27 mouse cellular contexts compared by ENCODE assay signal in the genomic region with DNA sequence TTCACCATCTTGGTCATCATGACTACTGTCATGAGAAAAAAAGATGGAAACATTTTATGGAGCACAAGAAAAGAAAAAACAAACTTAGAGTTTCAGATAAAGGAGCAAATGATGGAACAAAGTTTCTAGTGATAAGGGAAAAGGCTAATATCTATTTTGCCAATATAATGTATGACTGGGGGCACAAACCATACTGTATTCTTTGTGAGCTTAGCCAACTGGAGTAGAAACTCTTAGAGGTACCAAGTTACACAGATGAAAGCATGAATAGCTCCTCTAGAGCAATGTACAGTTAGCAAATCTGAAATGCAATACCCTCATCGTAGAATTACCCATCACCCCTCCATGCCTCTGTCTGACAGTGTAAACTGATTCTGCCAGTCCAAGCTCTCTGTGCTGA. TPM values are rescaled to one million over a fixed set of nuclear protein-coding genes. Genes with fewer than 3 reads are reported as not detected.
DNase-seq lines count a peak whose midpoint lies in the region; ATAC-seq and TF ChIP-seq lines count a peak whose summit lies in the region.
"Had no signal": no experiment of that assay in that cellular context is flagged by ENCODE, and none has a peak within 500 bp of the region (broad histone marks: within the 10 kb centered on the region; RNA-seq: fewer than 3 reads in every experiment).

No protein-coding gene starts in this region.

- H3K9ac ChIP-seq in liver, embryonic 12.5 days, result no peak overlapping the region
- H3K9ac ChIP-seq in liver, embryonic 13.5 days, result no peak overlapping the region
- no peak overlapping the region for H3K9ac ChIP-seq in liver, embryonic 15.5 days
- H3K9ac ChIP-seq: embryonic facial prominence, embryonic 13.5 days; forebrain, embryonic 12.5 days; forebrain, embryonic 15.5 days; heart, embryonic 13.5 days; hindbrain, embryonic 14.5 days had no signal

- H3K27me3 ChIP-seq in liver, embryonic 12.5 days (replicated peaks), result no peaks in the 10 kb centered on the region
- H3K27me3 ChIP-seq in liver, embryonic 13.5 days, result no peaks in the 10 kb centered on the region
- H3K27me3 ChIP-seq in liver, embryonic 15.5 days, result no peaks in the 10 kb centered on the region
- H3K27me3 ChIP-seq: embryonic facial prominence, embryonic 13.5 days; forebrain, embryonic 12.5 days; forebrain, embryonic 15.5 days; heart, embryonic 13.5 days had no signal

- ATAC-seq in liver, embryonic 12.5 days, result no peak
- no peak for ATAC-seq in liver, embryonic 13.5 days (ENCODE audit: low read depth)
- ATAC-seq in liver, embryonic 15.5 days (ENCODE audit: insufficient read depth), result no peak
- ATAC-seq: activated CD4-positive, CD25-positive, alpha-beta regulatory T cell, adult 4 months; CD4-positive, CD25-positive, alpha-beta regulatory T cell, adult 4 months; forebrain, embryonic 15.5 days had no signal

- no peak for DNase-seq in liver
- DNase-seq in liver, embryonic 13.5 days, result no peak
- DNase-seq in natural killer cell, adult 2 months (ENCODE audit: low spot score in 2 of 2), result no peak
- DNase-seq in layer of hippocampus, adult 2 months (ENCODE audit: low spot score in 2 of 2), result no peak
- DNase-seq: adrenal gland, adult 8-10 months; adrenal gland, postnatal 25 days; cerebellum, adult 11-12 months; cerebellum, adult 8-10 months; cerebellum, postnatal 10 days; cerebellum, postnatal 36 days; embryo, embryonic 11 days; gastrocnemius, postnatal 36 days; heart, adult 2 months; heart, postnatal 14 days; heart, postnatal 4 days had no signal

- H3K9me3 ChIP-seq in liver, embryonic 12.5 days (replicated peaks), result no peaks in the 10 kb centered on the region
- no peaks in the 10 kb centered on the region for H3K9me3 ChIP-seq in liver, embryonic 13.5 days (replicated peaks)
- H3K9me3 ChIP-seq in liver, embryonic 15.5 days (replicated peaks), result no peaks in the 10 kb centered on the region
- H3K9me3 ChIP-seq: embryonic facial prominence, embryonic 10.5 days; embryonic facial prominence, embryonic 13.5 days; forebrain, embryonic 12.5 days; forebrain, embryonic 15.5 days; heart, embryonic 10.5 days; heart, embryonic 13.5 days had no signal

- H3K4me2 ChIP-seq in liver, embryonic 12.5 days, result no peak overlapping the region
- H3K4me2 ChIP-seq in liver, embryonic 13.5 days, result no peak overlapping the region
- H3K4me2 ChIP-seq in liver, embryonic 15.5 days, result no peak overlapping the region
- H3K4me2 ChIP-seq: embryonic facial prominence, embryonic 13.5 days; forebrain, embryonic 12.5 days; forebrain, embryonic 15.5 days; heart, embryonic 13.5 days; hindbrain, embryonic 14.5 days had no signal

- no peak overlapping the region for H3K4me3 ChIP-seq in liver, embryonic 12.5 days
- no peak overlapping the region for H3K4me3 ChIP-seq in liver, embryonic 13.5 days (replicated peaks)
- no peak overlapping the region for H3K4me3 ChIP-seq in liver, embryonic 15.5 days (replicated peaks)
- H3K4me3 ChIP-seq in layer of hippocampus, adult 2 months, result no peak overlapping the region
- H3K4me3 ChIP-seq: embryonic facial prominence, embryonic 10.5 days; embryonic facial prominence, embryonic 13.5 days; erythroblast, embryonic 14.5 days; forebrain, embryonic 12.5 days; forebrain, embryonic 15.5 days; heart, adult 2 months; heart, embryonic 10.5 days; heart, embryonic 13.5 days had no signal

- 79% methylated on average over 1 of the region's 1 CpGs for WGBS in liver, embryonic 12.5 days (ENCODE audit: insufficient replicate concordance)
- 64% methylated on average over 1 of the region's 1 CpGs for WGBS in liver, embryonic 13.5 days (ENCODE audit: insufficient replicate concordance)
- WGBS in liver, embryonic 15.5 days (ENCODE audit: insufficient replicate concordance), result 63% methylated on average over 1 of the region's 1 CpGs

- H3K27ac ChIP-seq in liver, embryonic 12.5 days, result peak overlapping the region; percentile 16
- H3K27ac ChIP-seq in liver, embryonic 13.5 days, result peak overlapping the region; percentile 10
- H3K27ac ChIP-seq in liver, embryonic 15.5 days (replicated peaks), result peak overlapping the region; percentile 3; the same call in 1 of the 2 replicates
- no peak overlapping the region for H3K27ac ChIP-seq in layer of hippocampus, adult 2 months
- H3K27ac ChIP-seq: embryonic facial prominence, embryonic 10.5 days; embryonic facial prominence, embryonic 13.5 days; forebrain, embryonic 12.5 days; forebrain, embryonic 15.5 days; heart, adult 2 months; heart, embryonic 10.5 days; heart, embryonic 13.5 days; hindbrain, embryonic 14.5 days had no signal

- no peak for TF ChIP-seq CTCF in layer of hippocampus, adult 2 months (conservative IDR thresholded peaks at IDR 0.05)

- H3K4me1 ChIP-seq in liver, embryonic 12.5 days, result peaks cover 43% of the 10 kb centered on the region
- peaks cover 42% of the 10 kb centered on the region for H3K4me1 ChIP-seq in liver, embryonic 13.5 days (replicated peaks)
- H3K4me1 ChIP-seq in liver, embryonic 15.5 days (replicated peaks), result peaks cover 39% of the 10 kb centered on the region
- H3K4me1 ChIP-seq: embryonic facial prominence, embryonic 13.5 days; forebrain, embryonic 12.5 days; forebrain, embryonic 15.5 days had no signal

- H3K36me3 ChIP-seq in liver, embryonic 12.5 days, result no peaks in the 10 kb centered on the region
- H3K36me3 ChIP-seq in liver, embryonic 13.5 days, result no peaks in the 10 kb centered on the region
- H3K36me3 ChIP-seq in liver, embryonic 15.5 days (replicated peaks), result no peaks in the 10 kb centered on the region
- H3K36me3 ChIP-seq: embryonic facial prominence, embryonic 10.5 days; embryonic facial prominence, embryonic 13.5 days; forebrain, embryonic 12.5 days; forebrain, embryonic 15.5 days; heart, embryonic 10.5 days; heart, embryonic 13.5 days had no signal

RNA-seq across cellular contexts. Expression of gene Gtdc1, which starts 26.7 kb away (rescaled TPM):
- polyA plus RNA-seq in liver, embryonic 12.5 days (2016; fragmentation: Nextera tagmentation; extraction: Ambion mirVana), result 5.6 and 6.3 TPM in 2 replicates
- polyA plus RNA-seq in liver, embryonic 13.5 days (2015; fragmentation: Nextera tagmentation; extraction: Ambion mirVana), result 3.4 and 5.5 TPM in 2 replicates
- 3.7 and 4.0 TPM in 2 replicates for polyA plus RNA-seq in liver, embryonic 15.5 days (2015; fragmentation: Nextera tagmentation; extraction: Ambion mirVana)
- total RNA-seq in layer of hippocampus, adult 2 months (2021), result 10 to 100 TPM; 65.5 to 69.7 TPM
